Mouse (Mus musculus): ENCODE measurements around the gene Gpr156.

- TF ChIP-seq POLR2A (IDR thresholded peaks at IDR 0.05; ENCODE audit: borderline replicate concordance, extremely low read depth, low read depth, low read length): no peak
- TF ChIP-seq CTCF (IDR thresholded peaks at IDR 0.05; ENCODE audit: insufficient read depth, low read length): no peak
Observed at GRCm38 (mm10) chr16:37966871-37967270, 50.6 kb downstream of the Gpr156 start.
